In the genomic region with DNA sequence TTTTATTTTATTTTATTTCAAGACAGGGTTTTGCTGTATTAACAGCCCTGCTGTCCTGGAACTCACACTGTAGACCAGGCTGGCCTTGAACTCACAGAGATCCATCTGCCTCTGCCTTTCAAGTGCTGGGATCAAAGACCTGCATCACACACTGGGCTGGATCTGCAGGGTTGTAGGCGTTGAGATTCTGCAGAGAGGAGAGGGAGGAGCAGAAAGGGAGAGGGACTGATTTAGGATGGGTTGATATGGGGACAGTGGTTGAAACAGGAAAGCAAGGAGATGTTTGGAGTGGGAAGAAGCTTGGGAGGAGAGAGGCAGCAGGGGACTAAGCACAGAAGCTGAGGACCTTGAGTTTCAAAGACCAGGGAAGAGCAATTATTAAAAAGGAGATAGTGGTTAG, we compare ENCODE assay signal across 27 mouse cellular contexts. TPM values are rescaled to one million over a fixed set of nuclear protein-coding genes. Genes with fewer than 3 reads are reported as not detected.
"Had no signal": no experiment of that assay in that cellular context is flagged by ENCODE, and none has a peak within 500 bp of the region (broad histone marks: within the 10 kb centered on the region; RNA-seq: fewer than 3 reads in every experiment).

No protein-coding gene starts in this region.

- H3K4me3 ChIP-seq: midbrain, embryonic 10.5 days; midbrain, embryonic 12.5 days; myocyte; neural tube, embryonic 13.5 days; neural tube, embryonic 15.5 days had no signal

- H3K4me2 ChIP-seq: lung, embryonic 14.5 days; midbrain, embryonic 12.5 days; neural tube, embryonic 13.5 days; neural tube, embryonic 15.5 days had no signal

- H3K4me1 ChIP-seq: midbrain, embryonic 12.5 days; neural tube, embryonic 13.5 days; neural tube, embryonic 15.5 days had no signal

- ATAC-seq: midbrain, embryonic 16.5 days had no signal

- H3K9me3 ChIP-seq: midbrain, embryonic 10.5 days; midbrain, embryonic 12.5 days; neural tube, embryonic 13.5 days; neural tube, embryonic 15.5 days had no signal

- DNase-seq: lung, embryonic 14.5 days; lung, postnatal 10 days; lung, postnatal 4 days; midbrain, embryonic 14.5 days; retina, postnatal 1 day; right cerebral cortex, adult 18-20 months; right cerebral cortex, postnatal 25 days; right cerebral cortex, postnatal 4 days; spleen, adult 18-20 months; thymus, adult 18-20 months; thymus, postnatal 14 days; thymus, postnatal 36 days had no signal

- H3K9ac ChIP-seq: lung, embryonic 14.5 days; midbrain, embryonic 12.5 days; neural tube, embryonic 13.5 days; neural tube, embryonic 15.5 days had no signal

- H3K27me3 ChIP-seq: midbrain, embryonic 12.5 days; neural tube, embryonic 13.5 days; neural tube, embryonic 15.5 days had no signal

- H3K36me3 ChIP-seq: midbrain, embryonic 10.5 days; midbrain, embryonic 12.5 days; neural tube, embryonic 13.5 days; neural tube, embryonic 15.5 days had no signal

- H3K27ac ChIP-seq: midbrain, embryonic 12.5 days; neural tube, embryonic 13.5 days; neural tube, embryonic 15.5 days had no signal

RNA-seq across cellular contexts. Expression of a gene that starts 8.4 kb away (rescaled TPM):
- total RNA-seq: megakaryocyte, adult 5-6 weeks; megakaryocyte-erythroid progenitor cell, adult 5-6 weeks had no signal
- polyA plus RNA-seq: small intestine, adult 2 months; thymus, postnatal 0 days; urinary bladder, adult 2 months had no signal

RNA-seq across cellular contexts. Expression of a gene that starts 18.3 kb away (rescaled TPM):
- total RNA-seq: megakaryocyte-erythroid progenitor cell, adult 5-6 weeks had no signal
- polyA plus RNA-seq: myocyte had no signal

RNA-seq across cellular contexts. Expression of a gene that starts 50.1 kb away (rescaled TPM):
- total RNA-seq: megakaryocyte-erythroid progenitor cell, adult 5-6 weeks had no signal
- polyA plus RNA-seq: midbrain, embryonic 14.5 days; neural tube, embryonic 13.5 days; neural tube, embryonic 15.5 days; small intestine, adult 2 months; stomach, embryonic 14.5 days; stomach, embryonic 16.5 days had no signal

RNA-seq across cellular contexts. Expression of a gene that starts 51.1 kb away (rescaled TPM):
- total RNA-seq: megakaryocyte, adult 5-6 weeks; megakaryocyte-erythroid progenitor cell, adult 5-6 weeks had no signal
- polyA plus RNA-seq: lung, embryonic 14.5 days; lung, embryonic 16.5 days; midbrain, embryonic 14.5 days; midbrain, embryonic 16.5 days; myocyte; neural tube, embryonic 11.5 days; neural tube, embryonic 13.5 days; neural tube, embryonic 15.5 days; small intestine, adult 2 months; thymus, postnatal 0 days had no signal
